Mouse (Mus musculus) forebrain, embryonic 14.5 days (tissue): ENCODE measurements around the gene Arhgap22. TPM values are rescaled to one million over a fixed set of nuclear protein-coding genes. Genes with fewer than 3 reads are reported as not detected.

Experiments
- ATAC-seq: fragments of 200-750 bp; cut with Nextera tagmentation; 2 replicates; pipeline ENCODE4 v1.8.0; 2017; ENCODE audit warnings: mild to moderate bottlenecking, moderate library complexity
- DNase-seq: peaks from one replicate; pipeline ENCODE4 v3.0.0-alpha.2; 2015; ENCODE audit warnings: low spot score
- H3K27ac ChIP-seq: fragments of 300-500 bp; sonication (generic); 2 replicates; pipeline ENCODE4 v1.5.1; 2014; ENCODE audit warnings: low read depth, mild to moderate bottlenecking, control low read depth, low read length, moderate library complexity
- H3K27me3 ChIP-seq: fragments of 300-500 bp; sonication (generic); replicated peaks from 2 replicates; pipeline ENCODE4 v1.6.1; 2014; ENCODE audit warnings: low read length, control low read depth, mixed read lengths; ENCODE audit not compliant: control insufficient read depth, insufficient read depth
- H3K36me3 ChIP-seq: fragments of 300-500 bp; sonication (generic); 2 replicates; pipeline ENCODE4 v1.6.1; 2014; ENCODE audit warnings: low read length, control low read depth; ENCODE audit not compliant: control insufficient read depth, insufficient read depth
- H3K4me1 ChIP-seq: fragments of 300-500 bp; sonication (generic); 2 replicates; pipeline ENCODE4 v1.6.1; 2014; ENCODE audit warnings: antibody characterized with exemption, low read length, control low read depth; ENCODE audit not compliant: control insufficient read depth, insufficient read depth
- H3K4me2 ChIP-seq: fragments of 300-500 bp; sonication (generic); 2 replicates; pipeline ENCODE4 v1.6.1; 2014; ENCODE audit warnings: mild to moderate bottlenecking, control low read depth, low read length
- H3K4me3 ChIP-seq: fragments of 300-500 bp; sonication (generic); 2 replicates; pipeline ENCODE4 v1.5.1; 2014; ENCODE audit warnings: low read depth, low read length, control low read depth
- H3K9ac ChIP-seq: fragments of 300-500 bp; sonication (generic); 2 replicates; pipeline ENCODE4 v1.6.1; 2014; ENCODE audit warnings: mild to moderate bottlenecking, low read length, control low read depth, moderate library complexity
- H3K9me3 ChIP-seq: fragments of 300-500 bp; sonication (generic); replicated peaks from 2 replicates; pipeline ENCODE4 v1.6.1; 2016; ENCODE audit warnings: low read length, control low read depth, mixed read lengths; ENCODE audit not compliant: control insufficient read depth
- WGBS: fragments of 180-500 bp; shearing (Covaris S2); extraction: QIAGEN DNeasy Blood & Tissue Kit; methylation state at CpG from one replicate; pipeline ENCODE4 v1.1.7; 2014; 5-methylcytosine and 5-hydroxymethylcytosine counted together
- polyA plus RNA-seq: library from polyadenylated mRNA; unstranded; fragments of >200 nt; fragmentation: Nextera tagmentation; extraction: Ambion mirVana; gene quantifications from 2 replicates; pipeline ENCODE4 v1.2.1, GENCODE M21; 2014

The Arhgap22 gene
- polyA plus RNA-seq, 1 experiment from 2014 or later: 0.72 TPM

GRCm38 (mm10) chr14:33418311-33418909 lies 204.6 kb downstream of the Arhgap22 start:
- Histone ChIP-seq H3K36me3 (no peaks in the 10 kb centered on the region), H3K4me2 (no peak overlapping the region), H3K27ac (no peak overlapping the region), H3K4me1 (no peaks in the 10 kb centered on the region), H3K9me3 (no peaks in the 10 kb centered on the region), H3K27me3 (no peaks in the 10 kb centered on the region), H3K4me3 (no peak overlapping the region), H3K9ac (no peak overlapping the region)
- DNase-seq: no peak
- no peak for ATAC-seq
- WGBS: 97% methylated on average over 3 of the region's 3 CpGs

Other genes with a start within 250 kb of the Arhgap22 start
- 0.35 and 0.36 TPM in 2 replicates for gene Lrrc18, start 222.6 kb upstream of the Arhgap22 start, polyA plus RNA-seq
- 0.09 and 0.11 TPM in 2 replicates for gene Wdfy4, start 28.5 kb upstream of the Arhgap22 start, polyA plus RNA-seq
- 45.7 and 49.9 TPM in 2 replicates for gene Mapk8, start 233.1 kb downstream of the Arhgap22 start, polyA plus RNA-seq